Mouse (Mus musculus): ENCODE data around the gene Il27ra. TPM values are rescaled to one million over a fixed set of nuclear protein-coding genes. Genes with fewer than 3 reads are reported as not detected.

Gene Il27ra
- total and polyA plus RNA-seq, 2 experiments from 2014 or later: 0.45 to 0.86 TPM

GRCm38 (mm10) chr8:84057827-84058226, 15.4 kb upstream of the Il27ra start:
- no peak for ATAC-seq
- Histone ChIP-seq H3K9ac (no peak overlapping the region), H3K27ac (ENCODE audit: low read depth, low read length) (no peak overlapping the region), H3K4me2 (ENCODE audit: low read depth) (no peak overlapping the region), H3K27me3 (ENCODE audit: insufficient read depth, low read length) (no peaks in the 10 kb centered on the region), H3K4me1 (ENCODE audit: insufficient read depth) (no peaks in the 10 kb centered on the region), H3K36me3 (ENCODE audit: insufficient read depth) (no peaks in the 10 kb centered on the region), H3K9me3 (ENCODE audit: low read length) (no peaks in the 10 kb centered on the region), H3K4me3 (ENCODE audit: low read depth, low read length) (no peak overlapping the region)
- DNase-seq: no peak
- WGBS: 82% methylated on average over 1 of the region's 1 CpGs
- TF ChIP-seq CTCF (IDR thresholded peaks at IDR 0.05; ENCODE audit: low read depth): no peak

- Histone ChIP-seq H3K27ac (ENCODE audit: low read depth, low read length) (no peak overlapping the region), H3K4me3 (ENCODE audit: low read depth, low read length) (no peak overlapping the region), H3K9me3 (ENCODE audit: low read length) (no peaks in the 10 kb centered on the region), H3K4me2 (ENCODE audit: low read depth) (no peak overlapping the region), H3K27me3 (ENCODE audit: insufficient read depth, low read length) (no peaks in the 10 kb centered on the region), H3K36me3 (ENCODE audit: insufficient read depth) (no peaks in the 10 kb centered on the region), H3K9ac (no peak overlapping the region), H3K4me1 (ENCODE audit: insufficient read depth) (no peaks in the 10 kb centered on the region)
- 94% methylated on average over 5 of the region's 5 CpGs for WGBS
- ATAC-seq (no peak), DNase-seq (no peak)
- no peak for TF ChIP-seq CTCF (IDR thresholded peaks at IDR 0.05; ENCODE audit: low read depth)
These were observed 10.8 kb upstream of the Il27ra start for GRCm38 (mm10) chr8:84053229-84053628.

- Histone ChIP-seq H3K4me3 (ENCODE audit: low read depth, low read length) (no peak overlapping the region), H3K4me1 (ENCODE audit: insufficient read depth) (no peaks in the 10 kb centered on the region), H3K27ac (ENCODE audit: low read depth, low read length) (no peak overlapping the region), H3K9ac (no peak overlapping the region), H3K9me3 (ENCODE audit: low read length) (no peaks in the 10 kb centered on the region), H3K36me3 (ENCODE audit: insufficient read depth) (no peaks in the 10 kb centered on the region), H3K27me3 (ENCODE audit: insufficient read depth, low read length) (no peaks in the 10 kb centered on the region), H3K4me2 (ENCODE audit: low read depth) (no peak overlapping the region)
- ATAC-seq: no peak
- DNase-seq: no peak
- no peak for TF ChIP-seq CTCF (IDR thresholded peaks at IDR 0.05; ENCODE audit: low read depth)
- WGBS: 65% methylated on average over 3 of the region's 3 CpGs
These were observed 10.4 kb upstream of the Il27ra start for GRCm38 (mm10) chr8:84052746-84053145.

GRCm38 (mm10) chr8:84048171-84048570, 5.8 kb upstream of the Il27ra start:
- TF ChIP-seq CTCF (IDR thresholded peaks at IDR 0.05; ENCODE audit: low read depth): no peak
- ATAC-seq (no peak), DNase-seq (no peak)
- Histone ChIP-seq H3K4me3 (ENCODE audit: low read depth, low read length) (no peak overlapping the region), H3K9me3 (ENCODE audit: low read length) (no peaks in the 10 kb centered on the region), H3K27me3 (ENCODE audit: insufficient read depth, low read length) (peaks cover 23% of the 10 kb centered on the region), H3K9ac (no peak overlapping the region), H3K36me3 (ENCODE audit: insufficient read depth) (no peaks in the 10 kb centered on the region), H3K4me1 (ENCODE audit: insufficient read depth) (no peaks in the 10 kb centered on the region), H3K4me2 (ENCODE audit: low read depth) (no peak overlapping the region), H3K27ac (ENCODE audit: low read depth, low read length) (no peak overlapping the region)
- 80% methylated on average over 5 of the region's 5 CpGs for WGBS

GRCm38 (mm10) chr8:84046505-84046904, 4.1 kb upstream of the Il27ra start:
- Histone ChIP-seq H3K36me3 (ENCODE audit: insufficient read depth) (no peaks in the 10 kb centered on the region), H3K4me3 (ENCODE audit: low read depth, low read length) (no peak overlapping the region), H3K9ac (no peak overlapping the region), H3K27me3 (ENCODE audit: insufficient read depth, low read length) (peaks cover 34% of the 10 kb centered on the region), H3K4me2 (ENCODE audit: low read depth) (no peak overlapping the region), H3K4me1 (ENCODE audit: insufficient read depth) (peaks cover 6% of the 10 kb centered on the region; the same call in 1 of the 2 replicates), H3K27ac (ENCODE audit: low read depth, low read length) (no peak overlapping the region), H3K9me3 (ENCODE audit: low read length) (no peaks in the 10 kb centered on the region)
- no peak for DNase-seq
- no peak for TF ChIP-seq CTCF (IDR thresholded peaks at IDR 0.05; ENCODE audit: low read depth)
- 80% methylated on average over 3 of the region's 3 CpGs for WGBS
- ATAC-seq: no peak

GRCm38 (mm10) chr8:84044900-84045299, 2.5 kb upstream of the Il27ra start, which contains the start of gene Rln3:
TSS of gene Rln3 (minus strand) at chr8:84045000.
- Histone ChIP-seq H3K4me3 (ENCODE audit: low read depth, low read length) (no peak within 1 kb of the TSS), H3K4me2 (ENCODE audit: low read depth) (no peak within 1 kb of the TSS), H3K36me3 (ENCODE audit: insufficient read depth) (no peaks in the 10 kb centered on the region), H3K27me3 (ENCODE audit: insufficient read depth, low read length) (peaks cover 34% of the 10 kb centered on the region), H3K9me3 (ENCODE audit: low read length) (no peaks in the 10 kb centered on the region), H3K4me1 (ENCODE audit: insufficient read depth) (peaks cover 6% of the 10 kb centered on the region; the same call in 1 of the 2 replicates), H3K27ac (ENCODE audit: low read depth, low read length) (no peak within 1 kb of the TSS), H3K9ac (no peak within 1 kb of the TSS)
- WGBS: 11% methylated on average over 9 of the region's 9 CpGs
- no peak for DNase-seq
- no peak for TF ChIP-seq CTCF (IDR thresholded peaks at IDR 0.05; ENCODE audit: low read depth)
- ATAC-seq: no peak

- no peaks in the 10 kb centered on the region for H3K9me3 ChIP-seq (ENCODE audit: low read length)
- WGBS: 13% methylated on average over 7 of the region's 7 CpGs
- DNase-seq (no peak), ATAC-seq (no peak)
- peaks cover 6% of the 10 kb centered on the region; the same call in 1 of the 2 replicates for H3K4me1 ChIP-seq (ENCODE audit: insufficient read depth)
- no peak overlapping the region for H3K9ac ChIP-seq
- no peak for TF ChIP-seq CTCF (IDR thresholded peaks at IDR 0.05; ENCODE audit: low read depth)
- no peaks in the 10 kb centered on the region for H3K36me3 ChIP-seq (ENCODE audit: insufficient read depth)
- peaks cover 34% of the 10 kb centered on the region for H3K27me3 ChIP-seq (ENCODE audit: insufficient read depth, low read length)
- H3K4me3 ChIP-seq (ENCODE audit: low read depth, low read length): no peak overlapping the region
- H3K4me2 ChIP-seq (ENCODE audit: low read depth): no peak overlapping the region
- no peak overlapping the region for H3K27ac ChIP-seq (ENCODE audit: low read depth, low read length)
These were observed 1.7 kb upstream of the Il27ra start for GRCm38 (mm10) chr8:84044103-84044502.

All from forebrain, postnatal 0 days (tissue).